Mouse (Mus musculus) layer of hippocampus, adult 2 months (tissue): ENCODE results near the gene Arhgef28. TPM values are rescaled to one million over a fixed set of nuclear protein-coding genes. Genes with fewer than 3 reads are reported as not detected.

ENCODE experiments used
- DNase-seq, 2 experiments: peaks; one replicate each; pipeline ENCODE4 v3.0.0; 2022; ENCODE audit warnings: low spot score in 2 of 2
- H3K27ac ChIP-seq: fragments of 200-600 bp; 2 replicates; pipeline ENCODE4 v1.8.1; 2022
- H3K4me3 ChIP-seq: fragments of 200-600 bp; 2 replicates; pipeline ENCODE4 v1.8.1; 2022; ENCODE audit warnings: mild to moderate bottlenecking
- CTCF ChIP-seq: fragments of 200-600 bp; conservative IDR thresholded peaks from 2 replicates; pipeline ENCODE4 v1.8.1; 2022; ENCODE audit warnings: antibody characterized with exemption, mild to moderate bottlenecking, moderate library complexity
- total RNA-seq, 2 experiments: library from RNA; stranded (reverse); gene quantifications; 2 replicates each; pipeline ENCODE4 v1.2.3; 2021

Gene Arhgef28
- total RNA-seq, 2 experiments from 2014 or later: 103 to 110 TPM

- peak; percentile 85 for TF ChIP-seq CTCF
- Histone ChIP-seq H3K27ac (no peak overlapping the region), H3K4me3 (no peak overlapping the region)
- peak; percentile 24 to 61 for DNase-seq
These were observed 2.6 kb upstream of the Arhgef28 start for GRCm38 (mm10) chr13:98208842-98209241.

GRCm38 (mm10) chr13:98206546-98206870, 269 bp upstream of the Arhgef28 start:
- H3K27ac ChIP-seq: peak overlapping the region; percentile 95
- no peak for TF ChIP-seq CTCF

GRCm38 (mm10) chr13:98205111-98205510, 1.1 kb downstream of the Arhgef28 start:
- Histone ChIP-seq H3K4me3 (peak overlapping the region; percentile 89), H3K27ac (peak overlapping the region; percentile 95)
- DNase-seq: no peak
- no peak for TF ChIP-seq CTCF

More at GRCm38 (mm10) chr13:98206546-98206870, 269 bp upstream of the Arhgef28 start:
- no peak for DNase-seq
- H3K4me3 ChIP-seq: peak overlapping the region; percentile 89

GRCm38 (mm10) chr13:98204371-98204770, 1.9 kb downstream of the Arhgef28 start:
- Histone ChIP-seq H3K27ac (no peak overlapping the region; the same call in 1 of the 2 replicates), H3K4me3 (no peak overlapping the region; the same call in 1 of the 2 replicates)
- no peak for DNase-seq
- TF ChIP-seq CTCF: no peak

GRCm38 (mm10) chr13:98201436-98201835, 4.8 kb downstream of the Arhgef28 start:
- Histone ChIP-seq H3K4me3 (no peak overlapping the region), H3K27ac (no peak overlapping the region)
- TF ChIP-seq CTCF: no peak
- DNase-seq: no peak

- H3K4me3 ChIP-seq: no peak overlapping the region
- TF ChIP-seq CTCF: no peak
- H3K27ac ChIP-seq: no peak overlapping the region
- DNase-seq: no peak
These were observed 13.6 kb downstream of the Arhgef28 start for GRCm38 (mm10) chr13:98192596-98192995.

GRCm38 (mm10) chr13:98188500-98188899, 17.7 kb downstream of the Arhgef28 start:
- Histone ChIP-seq H3K27ac (no peak overlapping the region), H3K4me3 (no peak overlapping the region)
- DNase-seq: no peak
- no peak for TF ChIP-seq CTCF

- TF ChIP-seq CTCF: no peak
- no peak for DNase-seq
- Histone ChIP-seq H3K4me3 (no peak overlapping the region), H3K27ac (no peak overlapping the region)
These were observed 18.3 kb downstream of the Arhgef28 start for GRCm38 (mm10) chr13:98187904-98188303.

DNA sequence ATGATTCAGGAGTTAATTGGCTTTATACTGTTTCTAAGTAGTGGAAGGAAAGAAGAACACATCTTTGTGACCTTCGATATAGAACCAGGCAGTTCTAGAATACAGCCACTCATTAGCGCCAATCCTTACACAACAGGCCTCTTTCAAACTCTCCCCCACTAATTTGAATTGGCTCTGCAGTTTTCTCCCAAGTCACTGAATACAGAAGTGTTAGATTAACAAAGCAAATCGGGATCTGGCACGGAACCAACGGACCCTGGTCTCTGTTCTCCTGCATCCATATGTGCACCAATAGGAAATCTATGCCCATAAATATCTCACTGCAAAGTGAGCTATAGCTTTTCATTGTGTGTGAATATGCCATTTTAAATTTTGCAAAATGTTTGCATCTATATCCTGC, 20.1 kb downstream of the Arhgef28 start:
- no peak overlapping the region for H3K4me3 ChIP-seq
- no peak for TF ChIP-seq CTCF
- peak overlapping the region; percentile 60 for H3K27ac ChIP-seq
- no peak for DNase-seq

GRCm38 (mm10) chr13:98184632-98185031, 21.6 kb downstream of the Arhgef28 start:
- Histone ChIP-seq H3K4me3 (no peak overlapping the region), H3K27ac (no peak overlapping the region)
- no peak for DNase-seq
- no peak for TF ChIP-seq CTCF

GRCm38 (mm10) chr13:98183157-98183878, 22.9 kb downstream of the Arhgef28 start:
- no peak overlapping the region for H3K4me3 ChIP-seq
- H3K27ac ChIP-seq: peak overlapping the region; percentile 78; the same call in 1 of the 2 replicates
- DNase-seq: no peak
- no peak for TF ChIP-seq CTCF

DNA sequence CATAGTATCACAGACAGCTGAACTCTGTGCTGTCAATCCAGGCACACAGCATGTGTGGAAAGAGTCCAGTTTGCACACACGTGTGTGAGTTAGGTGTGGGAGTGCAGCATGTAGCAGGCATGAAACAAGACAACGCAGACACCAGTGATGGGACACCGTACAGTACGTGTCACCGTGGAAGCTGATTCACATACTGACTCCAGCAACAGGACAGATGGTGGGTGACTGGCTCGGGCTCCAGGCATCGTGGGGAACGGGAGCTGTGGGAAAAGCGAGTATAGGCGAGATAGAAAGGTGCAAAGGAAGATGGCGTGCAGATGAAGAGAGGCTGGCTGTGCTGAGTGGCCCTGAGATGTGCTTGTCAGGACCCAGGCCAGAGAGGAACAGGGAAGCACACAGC, 23.9 kb downstream of the Arhgef28 start:
- peak in 1 of 2 experiments; percentile 42 for DNase-seq
- no peak for TF ChIP-seq CTCF
- H3K27ac ChIP-seq: peak overlapping the region; percentile 78
- no peak overlapping the region for H3K4me3 ChIP-seq

DNA sequence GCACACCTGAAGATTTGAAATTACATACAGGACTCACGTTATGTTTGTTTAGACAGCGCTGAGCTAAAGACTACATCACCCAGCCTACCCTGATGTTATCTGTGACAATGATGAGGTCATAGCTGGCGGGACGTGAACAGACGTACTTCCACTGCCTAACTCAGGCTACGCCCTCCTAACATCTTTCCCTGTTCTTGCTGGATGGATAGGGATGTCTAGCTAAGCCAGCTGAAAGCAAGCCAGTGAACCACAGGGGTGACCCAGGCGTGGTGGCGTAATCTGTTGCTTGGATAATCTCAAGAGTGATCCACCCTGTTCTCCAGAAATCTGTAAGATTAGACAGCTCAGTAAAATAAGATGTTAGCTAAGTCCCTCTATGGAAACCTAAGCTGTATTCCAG, 25.6 kb downstream of the Arhgef28 start:
- no peak for DNase-seq
- Histone ChIP-seq H3K27ac (peak overlapping the region; percentile 78), H3K4me3 (no peak overlapping the region)
- no peak for TF ChIP-seq CTCF

DNA sequence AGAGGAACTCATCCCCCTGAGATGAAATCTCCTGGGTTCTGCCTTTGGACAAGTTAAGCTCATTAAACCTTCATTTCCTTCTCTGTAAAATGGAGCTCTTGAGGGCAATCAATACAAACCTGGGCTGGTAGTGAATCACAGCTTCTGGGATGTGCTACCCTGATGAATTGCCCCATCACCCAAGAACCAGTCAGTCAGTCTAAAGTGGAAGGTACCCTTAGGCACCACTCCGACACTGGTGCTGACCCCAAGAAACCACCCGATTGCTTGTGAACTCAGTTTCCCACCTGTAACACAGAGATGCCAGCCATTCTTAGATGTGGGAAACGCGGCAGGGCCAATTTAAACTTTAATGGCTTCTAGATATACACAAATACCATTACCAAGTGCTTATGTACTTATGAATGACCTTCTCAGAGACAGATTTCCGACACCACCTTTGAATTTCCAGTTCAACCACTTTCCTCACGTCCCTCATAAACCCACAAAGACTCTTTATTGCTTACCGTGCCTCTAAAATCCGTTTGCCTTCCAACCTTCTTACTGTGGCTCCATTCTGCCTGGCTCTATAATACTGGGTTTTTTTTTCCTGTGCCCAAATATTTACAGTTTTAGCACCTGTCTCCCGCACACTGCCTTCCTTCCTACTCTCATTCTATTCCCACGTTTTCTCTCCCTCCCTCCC, 30.8 kb downstream of the Arhgef28 start:
- DNase-seq: no peak
- TF ChIP-seq CTCF: no peak
- Histone ChIP-seq H3K4me3 (no peak overlapping the region), H3K27ac (no peak overlapping the region)
